Mouse (Mus musculus) G1E (cell line): Measurements from ENCODE around the gene Zfp850.

Experiments
- CTCF ChIP-seq: IDR thresholded peaks from 2 replicates; pipeline ENCODE4 v1.5.1; 2012; ENCODE audit warnings: low read depth, low read length, inconsistent platforms, mixed read lengths
- TAL1 ChIP-seq: conservative IDR thresholded peaks from 2 replicates; pipeline ENCODE4 v1.6.1; 2012; ENCODE audit warnings: low read depth, low read length, inconsistent platforms, mixed read lengths

DNA sequence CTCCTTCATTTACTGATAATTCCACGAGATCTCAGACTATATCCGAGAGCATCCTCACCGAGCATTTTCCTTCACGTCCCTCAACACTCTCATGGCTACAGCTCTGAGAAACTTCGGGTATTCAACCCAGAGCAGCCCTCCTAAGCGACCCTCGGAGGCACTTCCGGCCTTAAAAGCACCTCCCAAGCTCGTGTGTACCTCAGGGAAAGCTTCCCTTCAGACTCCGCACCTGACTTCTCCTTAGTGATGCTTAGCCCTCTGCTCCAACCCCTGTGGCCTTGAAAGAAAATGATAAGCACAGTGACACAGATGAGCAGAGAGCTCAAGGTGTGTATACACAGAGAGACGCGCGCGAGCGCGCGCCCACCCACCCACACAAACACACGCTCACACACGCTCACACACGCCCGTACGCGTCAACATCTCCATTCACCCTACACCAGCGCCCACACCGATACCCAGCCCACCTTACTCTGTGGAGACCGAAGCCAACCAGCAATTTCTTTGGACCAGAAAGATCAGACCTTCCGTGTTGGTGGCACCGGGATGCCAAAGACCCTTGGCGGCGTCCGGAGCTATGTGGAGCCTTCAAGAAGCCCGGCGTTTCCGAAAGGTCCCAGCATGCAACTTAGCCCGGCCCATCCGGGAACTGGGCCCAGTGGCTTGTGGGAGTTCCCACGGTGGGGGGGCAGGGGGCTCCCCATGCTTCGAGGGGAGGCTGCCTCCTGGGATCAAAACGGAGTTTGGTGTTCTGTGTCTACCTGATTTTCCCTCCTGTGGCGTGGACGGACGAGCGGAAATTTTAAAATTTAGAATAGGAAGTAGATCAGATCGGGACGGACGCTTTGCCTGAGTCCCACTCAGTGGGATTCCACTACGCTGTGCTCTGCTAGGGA, at the start of gene Zfp850:
- TF ChIP-seq TAL1 (no peak), CTCF (no peak)
